Mouse (Mus musculus) left cerebral cortex, postnatal 25 days (tissue): ENCODE measurements around the gene A430033K04Rik. TPM values are rescaled to one million over a fixed set of nuclear protein-coding genes. Genes with fewer than 3 reads are reported as not detected.

Experiments used
- DNase-seq, 2 experiments: peaks; one replicate each; pipeline ENCODE4 v3.0.0; 2022; ENCODE audit warnings: low spot score in 2 of 2, mixed read lengths in 1 of 2
- intact Hi-C: fragments of 180-260 bp; cut with DNase I; formaldehyde crosslinking; loops from one replicate; pipeline ENCODE4 v1.15.1; 2025
- total RNA-seq, 2 experiments: library from RNA; stranded (reverse); gene quantifications; 2 replicates each; pipeline ENCODE4 v1.2.3; 2021

The A430033K04Rik gene
- 10 to 100 TPM; 15.5 to 15.9 TPM for total RNA-seq

GRCm38 (mm10) chr5:138622645-138623477 is at the start of gene A430033K04Rik:
Gene A430033K04Rik, plus strand, starts transcription at chr5:138622859.
- intact Hi-C loops = no loop called here
- DNase-seq = peak; percentile 91 to 98

GRCm38 (mm10) chr5:138587396-138587795 is 35.3 kb upstream of the A430033K04Rik start:
- DNase-seq = no peak
- intact Hi-C loops = no loop called here

GRCm38 (mm10) chr5:138618353-138618752 is 4.3 kb upstream of the A430033K04Rik start:
- intact Hi-C loops = no loop called here
- no peak for DNase-seq

GRCm38 (mm10) chr5:138619211-138620128 is 3.2 kb upstream of the A430033K04Rik start, which contains the start of gene Zfp68:
Gene Zfp68, minus strand, starts transcription at chr5:138619761.
- intact Hi-C loops = no loop called here

GRCm38 (mm10) chr5:138620836-138621235 is 1.8 kb upstream of the A430033K04Rik start:
- intact Hi-C loops = no loop called here
- no peak for DNase-seq

More at GRCm38 (mm10) chr5:138619211-138620128, 3.2 kb upstream of the A430033K04Rik start, which contains the start of gene Zfp68:
- peak; percentile 95 to 99 for DNase-seq

- intact Hi-C loops = no loop called here
- DNase-seq = no peak
Observed at GRCm38 (mm10) chr5:138623478-138623875, 818 bp downstream of the A430033K04Rik start.

- no peak for DNase-seq
- intact Hi-C loops = no loop called here
Observed at GRCm38 (mm10) chr5:138636486-138636885, 13.8 kb downstream of the A430033K04Rik start.

GRCm38 (mm10) chr5:138641081-138641480 is 18.4 kb downstream of the A430033K04Rik start:
- intact Hi-C loops = no loop called here
- DNase-seq = no peak

GRCm38 (mm10) chr5:138641761-138642160 is 19.1 kb downstream of the A430033K04Rik start:
- intact Hi-C loops = no loop called here
- no peak for DNase-seq

- intact Hi-C loops = no loop called here
- DNase-seq = no peak
Observed at GRCm38 (mm10) chr5:138652911-138653310, 30.3 kb downstream of the A430033K04Rik start.

GRCm38 (mm10) chr5:138656477-138657156 is 34.0 kb downstream of the A430033K04Rik start:
- intact Hi-C loops = no loop called here
- DNase-seq = peak; percentile 61 to 62

- intact Hi-C loops = no loop called here
- no peak for DNase-seq
Observed at GRCm38 (mm10) chr5:138657407-138657806, 34.7 kb downstream of the A430033K04Rik start.

GRCm38 (mm10) chr5:138657854-138658253 is 35.2 kb downstream of the A430033K04Rik start:
- DNase-seq = peak; percentile 45 to 65
- intact Hi-C loops = no loop called here

GRCm38 (mm10) chr5:138658922-138659321 is 36.3 kb downstream of the A430033K04Rik start:
- intact Hi-C loops = no loop called here
- peak; percentile 38 to 40 for DNase-seq

- intact Hi-C loops = no loop called here
- no peak for DNase-seq
Observed at GRCm38 (mm10) chr5:138683023-138683766, 60.5 kb downstream of the A430033K04Rik start.

GRCm38 (mm10) chr5:138683821-138684220 is 61.2 kb downstream of the A430033K04Rik start:
- no peak for DNase-seq
- intact Hi-C loops = no loop called here

- intact Hi-C loops = no loop called here
- no peak for DNase-seq
Observed at GRCm38 (mm10) chr5:138687453-138687852, 64.8 kb downstream of the A430033K04Rik start.

- intact Hi-C loops = no loop called here
- DNase-seq = no peak
Observed at GRCm38 (mm10) chr5:138689254-138689653, 66.6 kb downstream of the A430033K04Rik start.
